Mouse (Mus musculus): ENCODE measurements around the gene Rab37. TPM values are rescaled to one million over a fixed set of nuclear protein-coding genes. Genes with fewer than 3 reads are reported as not detected.
A peak's percentile ranks its signal among the peaks of the same experiment; 100 is the strongest.

Gene Rab37
- polyA plus RNA-seq, 1 experiment from 2014 or later = 3.1 TPM

DNA sequence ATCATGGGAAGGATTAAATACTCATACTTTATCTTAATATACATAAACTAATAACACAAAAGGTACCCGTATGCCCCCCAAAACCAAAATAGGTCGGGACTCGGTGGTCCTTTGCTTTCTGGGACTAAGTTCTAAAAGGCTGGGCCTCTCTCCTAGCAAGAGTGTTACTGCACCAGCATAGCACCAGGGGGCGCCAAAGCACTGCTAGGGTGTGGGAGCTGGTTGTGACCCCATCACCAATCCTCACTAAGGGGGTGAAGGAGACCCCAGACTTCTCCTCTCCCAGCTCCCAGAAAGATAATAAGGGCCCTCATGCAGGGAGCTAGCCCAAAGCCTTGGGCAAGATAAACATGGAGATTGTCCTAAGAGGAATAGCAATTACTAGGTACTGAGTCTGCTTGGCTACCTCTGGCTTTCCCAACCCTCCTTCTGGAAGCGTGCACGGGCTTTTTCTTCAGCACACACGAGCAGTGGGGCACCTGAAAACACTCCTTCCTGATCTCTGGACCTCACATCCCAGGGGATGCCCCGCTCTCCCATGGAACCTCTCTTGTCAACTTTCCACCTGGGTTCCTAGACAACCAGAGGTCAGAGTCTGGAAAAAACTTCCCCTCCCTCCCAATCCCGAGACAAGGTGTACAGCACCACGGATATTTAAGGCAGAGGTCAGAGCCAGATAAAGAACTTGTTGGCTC lies 69.8 kb downstream of the Rab37 start:
- TF ChIP-seq EP300 (IDR thresholded peaks at IDR 0.05; ENCODE audit: low read depth) (no peak), CTCF (IDR thresholded peaks at IDR 0.05; ENCODE audit: low read depth) (peak; percentile 93)
- H3K4me1 ChIP-seq (ENCODE audit: insufficient read depth) = peaks cover 50% of the 10 kb centered on the region
- H3K27ac ChIP-seq (ENCODE audit: low read depth) = peak overlapping the region; percentile 71
- H3K4me2 ChIP-seq (ENCODE audit: low read depth, low read length) = peak overlapping the region; percentile 95
- no peaks in the 10 kb centered on the region for H3K36me3 ChIP-seq (replicated peaks; ENCODE audit: insufficient read depth, low read length)
- ATAC-seq (no peak), DNase-seq (peak; percentile 90)
- 18% methylated on average over 10 of the region's 10 CpGs for WGBS (ENCODE audit: insufficient replicate concordance)
- no peaks in the 10 kb centered on the region for H3K9me3 ChIP-seq (ENCODE audit: low read length)
- H3K27me3 ChIP-seq (ENCODE audit: insufficient read depth, low read length) = no peaks in the 10 kb centered on the region
- H3K4me3 ChIP-seq (ENCODE audit: low read depth, low read length) = no peak overlapping the region
- H3K9ac ChIP-seq (replicated peaks) = no peak overlapping the region; the same call in 1 of the 2 replicates

DNA sequence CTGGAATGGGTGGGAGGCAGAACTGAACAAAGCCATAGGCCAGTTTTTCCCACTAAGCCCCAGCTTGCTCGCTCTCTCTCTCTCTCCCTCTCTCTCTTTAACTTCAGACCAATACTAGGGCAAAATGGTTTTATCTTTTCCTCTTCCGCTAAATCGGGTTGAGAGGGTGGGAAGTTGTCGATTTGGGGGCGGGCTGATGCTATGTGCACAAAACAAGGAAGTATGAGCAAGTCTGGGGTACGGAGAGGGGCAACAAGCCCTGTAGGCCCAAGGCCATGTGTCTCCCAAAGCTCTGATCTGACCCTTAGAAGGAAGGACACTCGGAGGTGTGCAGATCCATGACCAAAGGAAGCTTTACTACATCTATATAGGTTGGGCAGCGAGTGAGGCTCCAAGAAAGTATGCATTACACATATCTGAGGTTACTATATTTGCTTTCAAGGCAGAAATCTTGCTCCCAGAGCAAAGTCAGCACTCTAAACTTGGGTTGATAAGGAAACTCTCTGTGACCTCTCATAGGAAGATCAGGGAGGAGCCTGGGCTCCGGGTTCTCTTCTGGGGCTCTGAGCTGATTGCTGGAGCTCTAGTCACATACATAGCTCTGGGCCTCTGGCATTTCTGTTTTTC lies 70.5 kb downstream of the Rab37 start:
- Histone ChIP-seq H3K4me2 (ENCODE audit: low read depth, low read length) (peak overlapping the region; percentile 95), H3K27me3 (ENCODE audit: insufficient read depth, low read length) (no peaks in the 10 kb centered on the region), H3K4me1 (ENCODE audit: insufficient read depth) (peaks cover 57% of the 10 kb centered on the region), H3K4me3 (ENCODE audit: low read depth, low read length) (no peak overlapping the region; the same call in 1 of the 2 replicates), H3K9ac (replicated peaks) (no peak overlapping the region; the same call in 1 of the 2 replicates), H3K9me3 (ENCODE audit: low read length) (no peaks in the 10 kb centered on the region), H3K36me3 (replicated peaks; ENCODE audit: insufficient read depth, low read length) (no peaks in the 10 kb centered on the region), H3K27ac (ENCODE audit: low read depth) (peak overlapping the region; percentile 71)
- WGBS (ENCODE audit: insufficient replicate concordance) = 25% methylated on average over 9 of the region's 9 CpGs
- ATAC-seq (no peak), DNase-seq (no peak)
- TF ChIP-seq CTCF (IDR thresholded peaks at IDR 0.05; ENCODE audit: low read depth) (no peak), EP300 (IDR thresholded peaks at IDR 0.05; ENCODE audit: low read depth) (no peak)

DNA sequence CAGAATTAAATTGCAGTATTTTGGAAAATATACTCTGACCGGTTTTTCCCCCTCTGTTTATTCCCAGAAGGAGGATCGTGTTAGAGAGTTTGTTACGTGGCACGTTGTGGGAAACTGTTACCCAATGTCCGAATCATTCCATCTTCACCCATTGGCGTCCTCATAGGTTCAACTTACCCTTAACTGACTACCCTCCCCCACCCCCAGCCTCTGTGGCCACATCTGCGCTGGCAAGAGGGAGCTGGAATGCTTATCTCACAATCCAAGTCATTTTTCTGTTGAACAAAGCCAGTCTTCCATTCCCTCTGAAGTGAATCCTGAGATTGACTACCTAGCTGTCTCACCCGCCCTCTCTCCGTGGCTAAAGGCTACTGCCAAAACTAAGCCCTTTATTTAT lies 71.0 kb downstream of the Rab37 start:
- Histone ChIP-seq H3K27me3 (ENCODE audit: insufficient read depth, low read length) (no peaks in the 10 kb centered on the region), H3K4me3 (ENCODE audit: low read depth, low read length) (peak overlapping the region; percentile 83), H3K4me1 (ENCODE audit: insufficient read depth) (peaks cover 62% of the 10 kb centered on the region), H3K27ac (ENCODE audit: low read depth) (peak overlapping the region; percentile 71), H3K4me2 (ENCODE audit: low read depth, low read length) (peak overlapping the region; percentile 95), H3K9me3 (ENCODE audit: low read length) (no peaks in the 10 kb centered on the region), H3K9ac (replicated peaks) (peak overlapping the region; percentile 45), H3K36me3 (replicated peaks; ENCODE audit: insufficient read depth, low read length) (no peaks in the 10 kb centered on the region)
- DNase-seq (no peak), ATAC-seq (no peak)
- TF ChIP-seq EP300 (IDR thresholded peaks at IDR 0.05; ENCODE audit: low read depth) = no peak
- TF ChIP-seq CTCF (IDR thresholded peaks at IDR 0.05; ENCODE audit: low read depth) = no peak
- WGBS (ENCODE audit: insufficient replicate concordance) = 18% methylated on average over 9 of the region's 9 CpGs

DNA sequence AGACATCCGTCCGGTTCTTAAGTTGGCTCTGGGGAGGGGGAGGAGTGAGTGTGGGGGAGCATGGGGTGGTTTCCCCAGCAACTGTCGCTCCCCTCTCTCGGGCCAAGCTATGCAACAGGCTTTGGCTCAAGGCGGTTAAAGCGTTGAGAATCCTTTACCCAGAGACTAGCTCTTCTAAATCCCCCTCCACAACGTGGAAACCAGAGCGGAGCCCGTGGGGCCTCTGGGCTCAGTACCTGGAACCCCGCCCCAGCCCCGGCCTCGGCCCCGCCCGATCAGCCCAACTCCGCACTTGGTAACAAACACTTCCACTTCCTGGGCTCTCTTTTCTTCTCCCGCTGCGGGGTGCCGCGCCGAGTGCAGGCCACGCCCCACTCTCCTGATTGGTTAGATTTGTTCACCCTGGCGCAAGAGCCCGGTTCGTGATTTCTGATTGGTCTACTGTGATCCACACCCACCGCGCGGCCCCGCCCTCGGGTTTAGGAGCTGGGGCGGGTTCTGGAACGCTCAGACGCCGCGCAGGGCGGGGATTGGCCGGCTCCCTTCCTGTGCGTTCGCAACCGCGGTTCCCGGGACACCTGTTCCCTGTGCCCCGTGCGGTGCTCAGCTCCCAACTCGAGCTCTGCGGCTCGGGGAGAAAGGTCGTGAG lies 71.7 kb downstream of the Rab37 start, which contains the start of gene Slc9a3r1:
TSS of gene Slc9a3r1 (plus strand) at position 510 of the 649 bp plus-strand sequence.
- peaks cover 62% of the 10 kb centered on the region for H3K4me1 ChIP-seq (ENCODE audit: insufficient read depth)
- H3K36me3 ChIP-seq (replicated peaks; ENCODE audit: insufficient read depth, low read length) = no peaks in the 10 kb centered on the region
- ATAC-seq (peak; percentile 89), DNase-seq (peak; percentile 99)
- H3K4me3 ChIP-seq (ENCODE audit: low read depth, low read length) = peak within 1 kb of the TSS; percentile 83
- peak within 1 kb of the TSS; percentile 95 for H3K4me2 ChIP-seq (ENCODE audit: low read depth, low read length)
- no peaks in the 10 kb centered on the region for H3K9me3 ChIP-seq (ENCODE audit: low read length)
- no peak for TF ChIP-seq CTCF (IDR thresholded peaks at IDR 0.05; ENCODE audit: low read depth)
- peak; percentile 42; the same call in 1 of the 2 replicates for TF ChIP-seq EP300 (IDR thresholded peaks at IDR 0.05; ENCODE audit: low read depth)
- no peaks in the 10 kb centered on the region for H3K27me3 ChIP-seq (ENCODE audit: insufficient read depth, low read length)
- H3K27ac ChIP-seq (ENCODE audit: low read depth) = peak within 1 kb of the TSS; percentile 85
- 0% methylated on average over 45 of the region's 47 CpGs for WGBS (ENCODE audit: insufficient replicate concordance)
- H3K9ac ChIP-seq (replicated peaks) = peak within 1 kb of the TSS; percentile 85

DNA sequence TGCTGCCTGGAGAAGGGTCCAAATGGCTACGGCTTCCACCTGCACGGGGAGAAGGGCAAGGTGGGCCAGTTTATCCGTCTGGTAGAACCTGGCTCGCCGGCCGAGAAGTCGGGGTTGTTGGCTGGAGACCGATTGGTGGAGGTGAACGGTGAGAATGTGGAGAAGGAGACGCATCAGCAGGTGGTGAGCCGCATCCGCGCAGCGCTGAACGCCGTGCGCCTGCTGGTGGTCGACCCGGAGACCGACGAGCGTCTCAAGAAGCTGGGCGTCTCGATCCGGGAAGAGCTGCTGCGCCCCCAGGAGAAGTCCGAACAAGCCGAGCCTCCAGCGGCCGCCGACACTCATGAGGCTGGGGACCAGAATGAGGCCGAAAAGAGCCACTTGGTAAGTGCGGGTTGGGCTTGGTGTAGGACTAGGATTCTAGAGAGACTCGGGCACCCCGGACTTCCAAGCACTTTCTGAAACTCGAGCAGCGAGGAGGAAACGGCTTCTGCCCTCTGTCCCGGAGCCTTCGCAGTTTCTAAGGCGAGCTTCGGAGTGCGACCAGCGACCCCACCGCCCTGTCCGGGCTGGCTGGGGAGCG lies 72.4 kb downstream of the Rab37 start:
- under 1% methylated on average over 42 of the region's 47 CpGs for WGBS (ENCODE audit: insufficient replicate concordance)
- peaks cover 6% of the 10 kb centered on the region; the same call in 1 of the 2 replicates for H3K36me3 ChIP-seq (replicated peaks; ENCODE audit: insufficient read depth, low read length)
- H3K27ac ChIP-seq (ENCODE audit: low read depth) = peak overlapping the region; percentile 85
- H3K4me3 ChIP-seq (ENCODE audit: low read depth, low read length) = peak overlapping the region; percentile 83
- peak overlapping the region; percentile 95 for H3K4me2 ChIP-seq (ENCODE audit: low read depth, low read length)
- H3K9ac ChIP-seq (replicated peaks) = peak overlapping the region; percentile 85
- H3K4me1 ChIP-seq (ENCODE audit: insufficient read depth) = peaks cover 56% of the 10 kb centered on the region
- H3K9me3 ChIP-seq (ENCODE audit: low read length) = no peaks in the 10 kb centered on the region
- H3K27me3 ChIP-seq (ENCODE audit: insufficient read depth, low read length) = no peaks in the 10 kb centered on the region
- peak; percentile 61 for DNase-seq
- 0 out of 2 replicates have a peak, but pooled peaks have one; percentile 3 for ATAC-seq
- TF ChIP-seq EP300 (IDR thresholded peaks at IDR 0.05; ENCODE audit: low read depth) (no peak), CTCF (IDR thresholded peaks at IDR 0.05; ENCODE audit: low read depth) (peak; percentile 19; the same call in 1 of the 2 replicates)

Measured in liver, postnatal 0 days (tissue).